Comparison of ENCODE assay signal across 8 mouse cellular contexts in genomic region chr12:69502706-69503070, GRCm38 (mm10).
A peak's percentile ranks its signal among the peaks of the same experiment; 100 is the strongest.
DNase-seq lines count a peak whose midpoint lies in the region; ATAC-seq and TF ChIP-seq lines count a peak whose summit lies in the region.

No protein-coding gene starts in this region.

- H3K9ac ChIP-seq in embryonic facial prominence, embryonic 14.5 days (ENCODE audit: low read depth, low read length) = peak overlapping the region; percentile 54; the same call in 1 of the 2 replicates
- H3K9ac ChIP-seq in hindbrain, postnatal 0 days (replicated peaks; ENCODE audit: low read length) = no peak overlapping the region; the same call in 1 of the 2 replicates
- no peak overlapping the region; the same call in 1 of the 2 replicates for H3K9ac ChIP-seq in midbrain, embryonic 16.5 days (ENCODE audit: low read depth, low read length)

- no peak for TF ChIP-seq CTCF in left cerebral cortex, adult 2 months (IDR thresholded peaks at IDR 0.05)
- TF ChIP-seq CTCF in hindbrain, postnatal 0 days (IDR thresholded peaks at IDR 0.05; ENCODE audit: low read depth) = no peak

- no peaks in the 10 kb centered on the region for H3K9me3 ChIP-seq in embryonic facial prominence, embryonic 14.5 days (ENCODE audit: control insufficient read depth, low read length)
- H3K9me3 ChIP-seq in hindbrain, postnatal 0 days (ENCODE audit: low read length) = no peaks in the 10 kb centered on the region
- H3K9me3 ChIP-seq in midbrain, embryonic 16.5 days (replicated peaks; ENCODE audit: control insufficient read depth, low read length, poor library complexity, severe bottlenecking) = no peaks in the 10 kb centered on the region

- H3K36me3 ChIP-seq in embryonic facial prominence, embryonic 14.5 days (ENCODE audit: control insufficient read depth, insufficient read depth, low read length) = no peaks in the 10 kb centered on the region
- H3K36me3 ChIP-seq in hindbrain, postnatal 0 days (ENCODE audit: insufficient read depth, low read length) = no peaks in the 10 kb centered on the region
- no peaks in the 10 kb centered on the region for H3K36me3 ChIP-seq in midbrain, embryonic 16.5 days (ENCODE audit: control insufficient read depth, insufficient read depth, low read length)

- no peak for ATAC-seq in embryonic facial prominence, embryonic 14.5 days (ENCODE audit: low read depth)
- no peak for ATAC-seq in hindbrain, postnatal 0 days
- peak; percentile 7; the same call in 1 of the 2 replicates for ATAC-seq in midbrain, embryonic 16.5 days

- 63% methylated on average over 6 of the region's 6 CpGs for WGBS in embryonic facial prominence, embryonic 14.5 days
- 75% methylated on average over 6 of the region's 6 CpGs for WGBS in hindbrain, postnatal 0 days
- WGBS in midbrain, embryonic 16.5 days = 80% methylated on average over 6 of the region's 6 CpGs

- no peak for DNase-seq in left cerebral cortex, adult 2 months (ENCODE audit: extremely low spot score in 1 of 2, low spot score in 2 of 2)
- DNase-seq in left cerebral cortex, postnatal 10 days (ENCODE audit: extremely low spot score in 1 of 2, low spot score in 2 of 2) = no peak
- no peak for DNase-seq in embryonic facial prominence, embryonic 14.5 days (ENCODE audit: low spot score)
- no peak for DNase-seq in hindbrain, postnatal 0 days (ENCODE audit: low spot score)
- no peak for DNase-seq in cerebellum, adult 11 months
- no peak for DNase-seq in right cerebral cortex, postnatal 25 days
- no peak for DNase-seq in left cerebral cortex, postnatal 14 days (ENCODE audit: low spot score in 2 of 2)

- intact Hi-C loops in left cerebral cortex, adult 2 months (cut with DNase I) = loop anchor here (1.0 kb wide), 1 partner anchor 130 kb away; the partner anchor contains the start of genes Arf6 and Gm9887
- intact Hi-C loops in left cerebral cortex, postnatal 10 days (cut with DNase I) = no loop called here
- intact Hi-C loops in left cerebral cortex, postnatal 14 days (cut with DNase I) = no loop called here

- H3K4me3 ChIP-seq in left cerebral cortex, adult 2 months = peak overlapping the region; percentile 24
- H3K4me3 ChIP-seq in embryonic facial prominence, embryonic 14.5 days (ENCODE audit: low read depth, low read length) = peak overlapping the region; percentile 22
- no peak overlapping the region for H3K4me3 ChIP-seq in hindbrain, postnatal 0 days (ENCODE audit: low read length)
- no peak overlapping the region for H3K4me3 ChIP-seq in midbrain, embryonic 16.5 days (ENCODE audit: low read depth, low read length)

- peak overlapping the region; percentile 89 for H3K27ac ChIP-seq in left cerebral cortex, adult 2 months
- H3K27ac ChIP-seq in embryonic facial prominence, embryonic 14.5 days (replicated peaks; ENCODE audit: low read depth, low read length) = peak overlapping the region; percentile 98
- peak overlapping the region; percentile 83 for H3K27ac ChIP-seq in hindbrain, postnatal 0 days
- peak overlapping the region; percentile 75 for H3K27ac ChIP-seq in midbrain, embryonic 16.5 days (ENCODE audit: low read length)

- no peaks in the 10 kb centered on the region for H3K27me3 ChIP-seq in embryonic facial prominence, embryonic 14.5 days (replicated peaks; ENCODE audit: control insufficient read depth, insufficient read depth, low read length)
- no peaks in the 10 kb centered on the region for H3K27me3 ChIP-seq in hindbrain, postnatal 0 days (ENCODE audit: insufficient read depth, low read length)
- no peaks in the 10 kb centered on the region for H3K27me3 ChIP-seq in midbrain, embryonic 16.5 days (ENCODE audit: control insufficient read depth, insufficient read depth, low read depth, low read length)

- peaks cover 32% of the 10 kb centered on the region for H3K4me1 ChIP-seq in embryonic facial prominence, embryonic 14.5 days (ENCODE audit: control insufficient read depth, insufficient read depth, low read length)
- H3K4me1 ChIP-seq in hindbrain, postnatal 0 days (ENCODE audit: insufficient read depth, low read length) = peaks cover 17% of the 10 kb centered on the region
- H3K4me1 ChIP-seq in midbrain, embryonic 16.5 days (ENCODE audit: control insufficient read depth, insufficient read depth, low read length) = peaks cover 12% of the 10 kb centered on the region

- H3K4me2 ChIP-seq in embryonic facial prominence, embryonic 14.5 days (ENCODE audit: low read depth, low read length) = peak overlapping the region; percentile 49
- H3K4me2 ChIP-seq in hindbrain, postnatal 0 days (ENCODE audit: low read depth, low read length) = peak overlapping the region; percentile 40
- H3K4me2 ChIP-seq in midbrain, embryonic 16.5 days (ENCODE audit: low read length) = no peak overlapping the region

Comparison
In these comparisons a context has a peak if more than half of its experiments do, and no peak if none do; other contexts are left out.
1. H3K4me3 ChIP-seq: peak in left cerebral cortex, adult 2 months (single experiment) and embryonic facial prominence, embryonic 14.5 days (single experiment); none in hindbrain, postnatal 0 days (single experiment) and midbrain, embryonic 16.5 days (single experiment).
2. Peak in every context shown above with its lines, with median percentiles within 50 percentile points of each other: H3K27ac ChIP-seq.